Mouse (Mus musculus) neural tube, embryonic 12.5 days (tissue): ENCODE measurements around the gene Slc15a4. TPM values are rescaled to one million over a fixed set of nuclear protein-coding genes. Genes with fewer than 3 reads are reported as not detected.
A peak's percentile ranks its signal among the peaks of the same experiment; 100 is the strongest.

ENCODE experiments used
- ATAC-seq: fragments of 200-750 bp; cut with Nextera tagmentation; 2 replicates; pipeline ENCODE4 v1.8.0; 2017; ENCODE audit warnings: low read depth, mild to moderate bottlenecking, moderate TSS enrichment, moderate library complexity; ENCODE audit not compliant: low FRiP score
- H3K27ac ChIP-seq: fragments of 300-500 bp; sonication (generic); 2 replicates; pipeline ENCODE4 v1.5.1; 2016
- H3K27me3 ChIP-seq: fragments of 300-500 bp; sonication (generic); replicated peaks from 2 replicates; pipeline ENCODE4 v1.6.1; 2016; ENCODE audit warnings: mild to moderate bottlenecking
- H3K36me3 ChIP-seq: fragments of 300-500 bp; sonication (generic); 2 replicates; pipeline ENCODE4 v1.6.1; 2016; ENCODE audit warnings: mild to moderate bottlenecking
- H3K4me1 ChIP-seq: fragments of 300-500 bp; sonication (generic); 2 replicates; pipeline ENCODE4 v1.6.1; 2016
- H3K4me2 ChIP-seq: fragments of 300-500 bp; sonication (generic); replicated peaks from 2 replicates; pipeline ENCODE4 v1.6.1; 2016; ENCODE audit warnings: mild to moderate bottlenecking
- H3K4me3 ChIP-seq: fragments of 300-500 bp; sonication (generic); 2 replicates; pipeline ENCODE4 v1.5.1; 2016
- H3K9ac ChIP-seq: fragments of 300-500 bp; sonication (generic); 2 replicates; pipeline ENCODE4 v1.6.1; 2016; ENCODE audit warnings: mild to moderate bottlenecking
- H3K9me3 ChIP-seq: fragments of 300-500 bp; sonication (generic); 2 replicates; pipeline ENCODE4 v1.6.1; 2016; ENCODE audit warnings: mild to moderate bottlenecking
- WGBS: fragments of 180-500 bp; shearing (Covaris S2); methylation state at CpG from one replicate; pipeline ENCODE4 v1.1.7; 2016; 5-methylcytosine and 5-hydroxymethylcytosine counted together
- polyA plus RNA-seq: library from polyadenylated mRNA; unstranded; fragments of >200 nt; fragmentation: Nextera tagmentation; extraction: Ambion mirVana; gene quantifications from 2 replicates; pipeline ENCODE4 v1.2.1, GENCODE M21; 2016

Slc15a4 gene
- polyA plus RNA-seq, 1 experiment from 2014 or later: 23.0 TPM

DNA sequence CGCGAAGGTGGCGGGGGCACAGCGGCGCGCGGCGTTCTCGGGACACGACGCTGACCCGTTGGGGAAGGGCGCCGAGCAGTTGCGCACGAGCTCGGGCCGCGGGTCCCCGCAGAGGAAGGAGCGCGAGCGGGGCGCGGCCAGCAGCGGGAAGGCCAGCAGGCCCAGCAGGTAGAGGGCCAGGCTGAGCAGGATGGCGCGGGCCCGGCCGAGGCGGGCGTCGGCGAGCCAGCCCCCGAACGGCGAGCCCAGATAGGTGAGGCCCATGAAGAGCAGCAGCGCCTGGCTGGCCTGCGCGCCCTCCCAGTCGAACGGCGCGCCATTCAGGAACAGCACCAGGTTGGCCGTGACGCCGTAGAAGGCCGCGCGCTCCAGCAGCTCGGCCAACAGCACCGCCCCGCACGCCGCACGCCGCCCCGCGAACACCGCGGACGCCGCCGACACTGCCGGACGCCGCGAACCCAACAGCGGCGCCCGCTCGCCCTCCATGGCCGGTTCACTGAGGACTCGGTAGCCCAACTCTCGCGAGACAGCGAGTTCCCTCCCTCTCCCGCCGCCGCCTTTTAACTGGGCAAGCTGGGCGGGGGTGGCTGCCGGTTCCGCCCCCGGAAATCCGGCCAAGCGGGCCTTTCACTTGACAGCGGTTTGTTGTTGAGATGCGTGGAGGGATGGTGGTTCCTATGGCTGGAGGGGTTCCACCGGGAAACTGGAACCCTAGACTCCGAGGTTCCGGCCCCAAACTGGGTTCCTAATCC, 15.6 kb downstream of the Slc15a4 start:
- H3K27ac ChIP-seq: peak overlapping the region; percentile 37; the same call in 1 of the 2 replicates
- no peaks in the 10 kb centered on the region for H3K27me3 ChIP-seq
- H3K9me3 ChIP-seq: no peaks in the 10 kb centered on the region
- peak overlapping the region; percentile 99 for H3K9ac ChIP-seq
- under 1% methylated on average over 91 of the region's 91 CpGs for WGBS
- peak; percentile 94 for ATAC-seq
- H3K4me2 ChIP-seq: peak overlapping the region; percentile 98
- H3K4me3 ChIP-seq: peak overlapping the region; percentile 98
- peaks cover 22% of the 10 kb centered on the region for H3K4me1 ChIP-seq
- H3K36me3 ChIP-seq: no peaks in the 10 kb centered on the region

DNA sequence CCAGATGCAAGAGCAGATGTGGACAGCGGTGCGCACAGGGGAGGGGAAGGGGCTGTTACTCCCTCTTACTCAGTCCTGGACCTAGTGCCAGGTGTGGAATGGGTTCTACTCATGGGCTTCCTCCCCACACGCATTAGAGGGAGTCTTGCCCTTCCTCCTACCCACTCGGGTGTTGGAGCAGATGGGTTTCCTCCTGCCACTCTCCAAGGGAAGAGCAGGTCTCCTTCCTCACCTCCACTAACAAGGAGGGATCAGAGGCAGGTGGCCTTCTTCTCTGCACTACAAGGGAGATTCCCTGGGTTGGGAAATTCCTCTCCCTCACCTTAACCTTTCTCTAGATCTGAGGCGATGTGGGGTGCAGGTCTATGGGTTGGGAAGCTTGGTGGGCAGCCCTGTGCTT, 16.5 kb downstream of the Slc15a4 start:
- H3K27ac ChIP-seq: no peak overlapping the region
- 10% methylated on average over 3 of the region's 5 CpGs for WGBS
- 0 out of 2 replicates have a peak, but pooled peaks have one; percentile 6 for ATAC-seq
- H3K4me1 ChIP-seq: peaks cover 22% of the 10 kb centered on the region
- H3K4me3 ChIP-seq: peak overlapping the region; percentile 98
- peak overlapping the region; percentile 99 for H3K9ac ChIP-seq
- no peaks in the 10 kb centered on the region for H3K36me3 ChIP-seq
- H3K4me2 ChIP-seq: peak overlapping the region; percentile 98
- H3K27me3 ChIP-seq: no peaks in the 10 kb centered on the region
- no peaks in the 10 kb centered on the region for H3K9me3 ChIP-seq

DNA sequence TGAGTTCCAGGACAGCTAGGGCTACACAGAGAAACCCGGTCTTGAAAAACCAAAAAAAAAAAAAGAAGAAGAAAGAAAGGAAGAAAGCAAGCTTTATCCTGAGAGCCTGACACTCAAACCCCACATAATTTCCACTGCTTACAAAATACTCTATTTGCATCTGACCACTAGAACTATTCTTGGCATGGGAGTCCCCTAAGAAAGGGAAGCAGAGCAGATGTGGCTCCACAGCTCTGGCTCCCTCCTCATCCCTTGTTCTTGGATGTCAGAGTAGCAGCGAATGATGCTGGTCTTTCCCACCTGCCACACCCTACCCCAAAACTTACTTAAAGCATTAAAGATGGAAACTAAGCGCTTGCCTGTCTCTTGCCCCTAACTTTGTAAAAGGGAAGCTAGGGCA, 17.2 kb downstream of the Slc15a4 start:
- H3K9me3 ChIP-seq: no peaks in the 10 kb centered on the region
- WGBS: 75% methylated on average over 3 of the region's 3 CpGs
- H3K36me3 ChIP-seq: no peaks in the 10 kb centered on the region
- no peak overlapping the region for H3K27ac ChIP-seq
- peak overlapping the region; percentile 98 for H3K4me2 ChIP-seq
- no peaks in the 10 kb centered on the region for H3K27me3 ChIP-seq
- 0 out of 2 replicates have a peak overlapping the region, but pooled peaks have one; percentile 98 for H3K4me3 ChIP-seq
- no peak for ATAC-seq
- peak overlapping the region; percentile 99; the same call in 1 of the 2 replicates for H3K9ac ChIP-seq
- H3K4me1 ChIP-seq: peaks cover 28% of the 10 kb centered on the region

DNA sequence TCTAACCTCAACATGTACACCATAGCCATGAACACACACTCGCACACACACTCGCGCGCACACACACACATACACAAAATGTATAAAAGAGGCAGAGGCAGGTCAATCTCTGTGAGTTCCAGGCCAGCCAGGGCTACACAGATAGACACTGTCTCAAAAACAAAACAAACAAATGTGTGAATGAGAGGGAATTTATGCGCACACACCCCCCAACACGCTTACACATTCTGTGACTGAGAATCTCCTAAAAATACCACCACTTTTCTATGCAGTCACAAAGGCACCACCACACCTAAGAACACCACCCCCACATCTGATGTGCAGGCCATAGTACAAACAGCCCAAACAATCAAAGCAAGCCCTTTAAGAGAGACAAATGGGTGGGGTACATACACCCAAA, 20.3 kb downstream of the Slc15a4 start:
- Histone ChIP-seq H3K27ac (no peak overlapping the region), H3K4me2 (no peak overlapping the region), H3K27me3 (no peaks in the 10 kb centered on the region)

DNA sequence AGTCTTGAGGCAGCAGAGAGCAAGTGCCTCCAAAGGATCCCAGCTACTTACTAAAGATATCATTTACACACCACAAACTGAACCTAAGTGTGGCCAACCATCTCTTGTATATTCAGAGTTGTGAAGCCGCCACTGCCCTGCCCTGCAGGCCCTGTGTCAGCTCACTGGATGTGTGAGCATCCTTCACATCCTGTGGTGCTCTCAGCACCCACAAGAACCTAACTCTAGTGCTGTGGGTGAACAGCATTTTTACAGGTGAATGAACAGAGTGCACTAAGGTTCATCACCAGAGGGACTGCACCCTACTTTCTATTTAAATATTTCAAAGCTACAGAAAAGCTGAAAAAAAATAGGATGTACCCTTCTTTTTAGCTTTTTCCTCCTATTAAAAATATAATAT, 20.8 kb downstream of the Slc15a4 start:
- Histone ChIP-seq H3K4me3 (no peak overlapping the region), H3K27ac (no peak overlapping the region), H3K4me2 (no peak overlapping the region), H3K27me3 (no peaks in the 10 kb centered on the region), H3K9ac (no peak overlapping the region), H3K4me1 (peaks cover 28% of the 10 kb centered on the region), H3K36me3 (peaks cover 14% of the 10 kb centered on the region), H3K9me3 (no peaks in the 10 kb centered on the region)
- 93% methylated on average over 1 of the region's 1 CpGs for WGBS
- ATAC-seq: no peak

More for the DNA sequence above, 20.3 kb downstream of the Slc15a4 start:
- Histone ChIP-seq H3K4me1 (peaks cover 28% of the 10 kb centered on the region), H3K9me3 (no peaks in the 10 kb centered on the region), H3K4me3 (no peak overlapping the region), H3K36me3 (peaks cover 14% of the 10 kb centered on the region), H3K9ac (no peak overlapping the region)
- no peak for ATAC-seq
- 98% methylated on average over 6 of the region's 6 CpGs for WGBS

DNA sequence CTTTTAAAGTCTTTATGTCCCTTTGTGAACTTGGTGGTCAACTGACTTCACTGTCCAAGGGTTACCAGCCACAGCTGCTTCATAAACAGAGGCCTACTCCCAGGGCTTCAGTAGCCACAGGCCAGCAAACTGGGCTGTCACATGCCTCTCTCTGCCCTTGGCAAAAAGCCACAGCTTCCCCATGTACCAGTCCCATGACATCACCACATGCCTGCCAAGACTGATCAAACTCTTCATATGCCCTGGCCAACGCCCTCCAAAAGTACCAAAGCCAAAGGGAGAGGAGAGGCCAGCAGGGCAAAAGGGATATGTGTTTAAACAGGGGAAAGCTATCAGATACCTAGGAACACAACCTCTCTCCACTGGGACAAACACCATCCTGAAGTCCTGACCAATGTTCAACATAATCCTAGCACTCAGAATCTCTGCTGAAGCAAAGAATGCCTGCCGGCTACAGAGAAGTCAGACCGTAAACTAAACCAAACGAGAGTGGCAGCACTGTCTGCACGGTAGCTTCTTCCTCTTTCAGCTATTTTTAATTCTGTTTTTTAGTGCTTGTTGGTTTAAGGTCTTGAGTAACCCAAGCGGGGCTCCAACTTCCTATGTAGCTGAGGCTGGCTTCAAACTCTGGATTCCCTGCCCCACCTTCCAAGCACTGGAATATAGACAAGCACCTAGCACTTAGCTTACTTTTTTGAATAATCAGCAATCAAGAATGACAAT, 21.7 kb downstream of the Slc15a4 start:
- Histone ChIP-seq H3K4me1 (peaks cover 22% of the 10 kb centered on the region), H3K36me3 (peaks cover 17% of the 10 kb centered on the region), H3K27me3 (no peaks in the 10 kb centered on the region), H3K27ac (no peak overlapping the region), H3K9ac (no peak overlapping the region), H3K9me3 (no peaks in the 10 kb centered on the region), H3K4me2 (no peak overlapping the region), H3K4me3 (no peak overlapping the region)
- 81% methylated on average over 6 of the region's 6 CpGs for WGBS
- ATAC-seq: no peak

DNA sequence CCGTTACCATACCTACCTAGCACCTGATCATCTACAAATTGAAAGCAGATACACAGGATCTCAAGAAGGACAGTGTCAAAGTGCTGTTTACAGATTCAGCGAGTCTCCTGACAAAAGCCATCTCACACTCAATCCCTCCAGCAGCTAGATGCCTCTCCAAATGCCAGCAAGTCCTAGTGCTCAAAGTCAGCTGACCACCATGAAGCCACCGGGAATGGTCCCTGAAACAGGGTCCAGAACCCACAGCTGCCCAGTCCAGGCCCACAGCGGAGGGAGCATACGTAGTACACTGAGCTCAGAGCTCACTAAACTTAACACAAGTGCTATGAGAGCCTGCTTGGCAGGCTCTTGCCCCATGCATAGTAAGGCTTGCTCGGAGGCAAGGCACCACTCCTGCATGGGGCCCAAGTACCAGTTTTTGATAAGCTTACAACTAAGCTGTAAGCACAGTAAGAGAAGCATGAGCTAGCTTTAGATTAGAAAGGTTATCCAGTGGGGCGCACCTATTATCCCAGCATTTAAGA, 23.4 kb downstream of the Slc15a4 start:
- no peak overlapping the region for H3K4me3 ChIP-seq
- peaks cover 6% of the 10 kb centered on the region; the same call in 1 of the 2 replicates for H3K4me1 ChIP-seq
- no peaks in the 10 kb centered on the region for H3K9me3 ChIP-seq
- 92% methylated on average over 7 of the region's 7 CpGs for WGBS
- no peak overlapping the region for H3K4me2 ChIP-seq
- no peak overlapping the region for H3K27ac ChIP-seq
- H3K27me3 ChIP-seq: no peaks in the 10 kb centered on the region
- H3K9ac ChIP-seq: no peak overlapping the region
- ATAC-seq: no peak
- H3K36me3 ChIP-seq: peaks cover 27% of the 10 kb centered on the region

DNA sequence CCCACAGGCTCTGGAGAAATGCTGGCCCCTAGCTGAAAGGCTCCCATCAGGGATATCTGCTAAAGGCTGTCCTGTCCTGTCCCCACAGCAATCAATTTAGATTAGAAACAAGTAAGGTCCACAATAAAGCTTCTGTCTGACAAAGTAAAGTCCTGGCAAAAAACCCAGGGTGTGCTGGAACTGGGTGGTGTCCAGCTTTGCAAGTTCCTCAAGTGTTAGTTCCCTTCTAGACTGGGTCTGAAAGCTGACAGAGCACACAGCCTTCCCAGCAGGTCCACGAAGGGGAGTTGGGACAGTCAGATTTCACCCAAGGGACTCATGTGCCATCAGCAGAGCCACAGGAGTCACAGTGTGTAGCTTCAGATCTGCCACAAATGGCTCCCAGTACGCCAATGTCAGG, 25.2 kb downstream of the Slc15a4 start:
- H3K9ac ChIP-seq: no peak overlapping the region
- H3K4me2 ChIP-seq: no peak overlapping the region
- 86% methylated on average over 2 of the region's 2 CpGs for WGBS
- no peak for ATAC-seq
- H3K36me3 ChIP-seq: peaks cover 44% of the 10 kb centered on the region
- no peaks in the 10 kb centered on the region for H3K9me3 ChIP-seq
- H3K4me1 ChIP-seq: peaks cover 6% of the 10 kb centered on the region; the same call in 1 of the 2 replicates
- H3K27ac ChIP-seq: no peak overlapping the region
- H3K27me3 ChIP-seq: no peaks in the 10 kb centered on the region
- H3K4me3 ChIP-seq: no peak overlapping the region

DNA sequence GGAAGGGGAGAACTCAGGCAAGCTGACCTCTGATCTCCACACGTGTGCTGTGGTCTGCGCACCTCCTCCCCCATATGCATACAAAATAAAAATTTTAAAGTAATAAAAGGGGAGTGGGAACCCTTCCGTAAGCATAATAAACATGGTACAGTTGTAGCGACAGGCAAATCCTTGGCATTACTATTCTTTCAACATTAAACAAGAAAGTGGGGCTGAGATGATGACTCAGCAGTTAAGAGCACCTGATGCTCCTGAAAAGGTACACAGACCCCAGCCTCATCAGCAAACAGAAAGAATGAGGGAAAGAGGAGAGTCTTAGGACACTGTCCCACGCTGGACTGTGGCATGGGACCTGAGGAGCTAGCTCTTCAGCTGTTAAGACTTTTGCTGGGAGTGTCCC, 29.7 kb downstream of the Slc15a4 start:
- peaks cover 78% of the 10 kb centered on the region for H3K36me3 ChIP-seq
- H3K4me2 ChIP-seq: no peak overlapping the region
- H3K4me1 ChIP-seq: no peaks in the 10 kb centered on the region
- H3K27me3 ChIP-seq: no peaks in the 10 kb centered on the region
- no peak overlapping the region for H3K27ac ChIP-seq
- H3K9ac ChIP-seq: no peak overlapping the region
- ATAC-seq: no peak
- 95% methylated on average over 5 of the region's 5 CpGs for WGBS
- no peak overlapping the region for H3K4me3 ChIP-seq
- H3K9me3 ChIP-seq: no peaks in the 10 kb centered on the region

DNA sequence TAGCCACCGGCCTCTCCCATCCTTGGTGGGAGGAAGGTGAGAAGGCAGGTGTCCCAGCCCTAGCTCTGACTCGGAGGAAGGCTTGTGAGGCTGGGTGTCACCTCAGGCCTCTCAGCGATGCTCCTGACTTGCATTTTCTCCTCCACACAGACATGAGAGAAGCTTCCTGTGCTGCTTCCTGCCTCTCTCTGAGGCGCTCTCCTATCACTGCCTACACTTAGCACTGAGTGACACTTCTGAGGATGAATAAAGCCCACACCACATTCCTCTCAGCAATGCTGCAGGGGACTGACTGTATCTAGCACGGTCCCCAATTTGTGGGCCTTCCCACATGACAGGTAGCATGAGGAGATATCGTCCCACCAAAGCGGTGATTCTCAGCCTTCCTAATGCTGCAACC, 35.8 kb downstream of the Slc15a4 start:
- Histone ChIP-seq H3K36me3 (peaks cover 84% of the 10 kb centered on the region), H3K9me3 (no peaks in the 10 kb centered on the region)
- no peak for ATAC-seq

DNA sequence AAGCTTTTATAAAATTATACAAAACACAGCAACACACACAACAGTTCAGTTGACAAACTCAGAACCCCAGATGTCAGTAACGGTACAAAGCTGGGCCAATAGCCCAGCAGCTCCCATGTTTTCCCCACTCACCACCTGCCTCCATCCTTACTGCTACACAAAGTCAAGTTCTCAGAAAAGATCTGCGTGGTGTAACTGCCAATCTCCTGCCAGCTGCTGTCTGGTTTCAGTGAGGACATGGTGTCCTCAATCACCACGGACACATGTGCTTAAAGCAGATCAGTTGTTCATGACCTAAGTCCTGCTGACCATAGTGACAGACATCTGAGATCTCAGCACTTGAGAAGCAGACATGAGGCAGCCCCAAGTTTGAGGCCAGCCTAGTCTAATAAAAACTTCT, 37.0 kb downstream of the Slc15a4 start:
- no peak overlapping the region for H3K27ac ChIP-seq
- no peak overlapping the region for H3K9ac ChIP-seq
- H3K4me1 ChIP-seq: no peaks in the 10 kb centered on the region
- no peaks in the 10 kb centered on the region for H3K27me3 ChIP-seq
- no peak overlapping the region for H3K4me2 ChIP-seq
- no peaks in the 10 kb centered on the region for H3K9me3 ChIP-seq
- H3K36me3 ChIP-seq: peaks cover 74% of the 10 kb centered on the region
- WGBS: 92% methylated on average over 3 of the region's 3 CpGs
- no peak overlapping the region for H3K4me3 ChIP-seq
- ATAC-seq: no peak

More for the DNA sequence above, 35.8 kb downstream of the Slc15a4 start:
- H3K4me3 ChIP-seq: no peak overlapping the region
- H3K27me3 ChIP-seq: no peaks in the 10 kb centered on the region
- no peak overlapping the region for H3K9ac ChIP-seq
- H3K4me1 ChIP-seq: no peaks in the 10 kb centered on the region
- 94% methylated on average over 7 of the region's 7 CpGs for WGBS
- no peak overlapping the region for H3K27ac ChIP-seq
- H3K4me2 ChIP-seq: no peak overlapping the region

DNA sequence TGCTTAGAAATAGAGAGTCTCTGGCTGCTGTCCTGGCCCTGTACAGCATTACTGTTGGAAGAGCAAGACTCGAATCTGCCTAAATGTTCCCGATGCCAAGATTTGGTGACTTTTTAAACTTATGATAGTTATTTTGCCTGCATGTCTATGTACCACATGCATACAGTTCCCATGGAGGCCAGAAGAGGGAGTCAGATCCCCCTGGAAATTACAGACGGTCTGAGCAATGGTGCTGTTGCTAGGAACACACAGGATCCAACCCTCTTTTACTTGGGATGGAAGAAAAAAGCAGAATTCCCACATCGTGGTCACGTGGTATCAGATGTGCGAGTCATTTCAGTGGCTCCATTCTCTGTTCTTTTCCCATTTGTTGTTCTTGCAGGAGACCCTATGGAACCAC, 39.8 kb downstream of the Slc15a4 start:
- WGBS: 80% methylated on average over 6 of the region's 6 CpGs

More for the DNA sequence above, 39.8 kb downstream of the Slc15a4 start:
- no peaks in the 10 kb centered on the region for H3K4me1 ChIP-seq
- no peak overlapping the region for H3K4me3 ChIP-seq
- H3K4me2 ChIP-seq: no peak overlapping the region
- peaks cover 46% of the 10 kb centered on the region for H3K36me3 ChIP-seq
- no peak for ATAC-seq
- no peak overlapping the region for H3K27ac ChIP-seq
- H3K9ac ChIP-seq: no peak overlapping the region
- H3K9me3 ChIP-seq: no peaks in the 10 kb centered on the region
- H3K27me3 ChIP-seq: no peaks in the 10 kb centered on the region
